Mouse (Mus musculus): ENCODE data around the gene Tmem120b. TPM values are rescaled to one million over a fixed set of nuclear protein-coding genes. Genes with fewer than 3 reads are reported as not detected.

Gene Tmem120b
- polyA plus RNA-seq, 1 experiment from 2014 or later: 19.8 TPM

- Histone ChIP-seq H3K36me3 (ENCODE audit: control insufficient read depth, insufficient read depth, low read length) (no peaks in the 10 kb centered on the region), H3K9ac (ENCODE audit: low read depth, low read length) (no peak overlapping the region), H3K4me2 (ENCODE audit: low read length) (no peak overlapping the region), H3K4me3 (ENCODE audit: low read length) (no peak overlapping the region), H3K4me1 (ENCODE audit: control insufficient read depth, insufficient read depth, low read depth, low read length) (peaks cover 7% of the 10 kb centered on the region), H3K9me3 (ENCODE audit: control insufficient read depth, low read length) (no peaks in the 10 kb centered on the region), H3K27ac (ENCODE audit: low read depth, low read length) (no peak overlapping the region), H3K27me3 (replicated peaks; ENCODE audit: control insufficient read depth, insufficient read depth, low read length) (no peaks in the 10 kb centered on the region)
- WGBS: 31% methylated on average over 7 of the region's 7 CpGs
- no peak; the same call in 1 of the 2 replicates for ATAC-seq
These were observed 46.7 kb downstream of the Tmem120b start for GRCm38 (mm10) chr5:123114924-123115323.

- Histone ChIP-seq H3K9ac (ENCODE audit: low read depth, low read length) (no peak overlapping the region), H3K4me3 (ENCODE audit: low read length) (no peak overlapping the region), H3K4me2 (ENCODE audit: low read length) (no peak overlapping the region), H3K4me1 (ENCODE audit: control insufficient read depth, insufficient read depth, low read depth, low read length) (no peaks in the 10 kb centered on the region), H3K27me3 (replicated peaks; ENCODE audit: control insufficient read depth, insufficient read depth, low read length) (no peaks in the 10 kb centered on the region), H3K9me3 (ENCODE audit: control insufficient read depth, low read length) (no peaks in the 10 kb centered on the region), H3K27ac (ENCODE audit: low read depth, low read length) (no peak overlapping the region), H3K36me3 (ENCODE audit: control insufficient read depth, insufficient read depth, low read length) (no peaks in the 10 kb centered on the region)
- 78% methylated on average over 8 of the region's 8 CpGs for WGBS
- ATAC-seq: no peak
These were observed 47.9 kb downstream of the Tmem120b start for GRCm38 (mm10) chr5:123116080-123116479.

GRCm38 (mm10) chr5:123117257-123117656 lies 49.0 kb downstream of the Tmem120b start:
- H3K27me3 ChIP-seq (replicated peaks; ENCODE audit: control insufficient read depth, insufficient read depth, low read length): no peaks in the 10 kb centered on the region
- H3K36me3 ChIP-seq (ENCODE audit: control insufficient read depth, insufficient read depth, low read length): no peaks in the 10 kb centered on the region
- no peak overlapping the region for H3K27ac ChIP-seq (ENCODE audit: low read depth, low read length)
- WGBS: 15% methylated on average over 10 of the region's 10 CpGs
- no peak overlapping the region for H3K9ac ChIP-seq (ENCODE audit: low read depth, low read length)
- peak; percentile 57; the same call in 1 of the 2 replicates for ATAC-seq
- no peaks in the 10 kb centered on the region for H3K9me3 ChIP-seq (ENCODE audit: control insufficient read depth, low read length)
- H3K4me1 ChIP-seq (ENCODE audit: control insufficient read depth, insufficient read depth, low read depth, low read length): no peaks in the 10 kb centered on the region
- H3K4me2 ChIP-seq (ENCODE audit: low read length): no peak overlapping the region
- no peak overlapping the region for H3K4me3 ChIP-seq (ENCODE audit: low read length)

- H3K36me3 ChIP-seq (ENCODE audit: control insufficient read depth, insufficient read depth, low read length): no peaks in the 10 kb centered on the region
- no peaks in the 10 kb centered on the region for H3K9me3 ChIP-seq (ENCODE audit: control insufficient read depth, low read length)
- no peak overlapping the region for H3K4me3 ChIP-seq (ENCODE audit: low read length)
- no peaks in the 10 kb centered on the region for H3K4me1 ChIP-seq (ENCODE audit: control insufficient read depth, insufficient read depth, low read depth, low read length)
- no peak overlapping the region for H3K27ac ChIP-seq (ENCODE audit: low read depth, low read length)
- no peak for ATAC-seq
- H3K4me2 ChIP-seq (ENCODE audit: low read length): no peak overlapping the region
- no peak overlapping the region for H3K9ac ChIP-seq (ENCODE audit: low read depth, low read length)
- 84% methylated on average over 8 of the region's 8 CpGs for WGBS
- no peaks in the 10 kb centered on the region for H3K27me3 ChIP-seq (replicated peaks; ENCODE audit: control insufficient read depth, insufficient read depth, low read length)
These were observed 49.6 kb downstream of the Tmem120b start for GRCm38 (mm10) chr5:123117773-123118172.

GRCm38 (mm10) chr5:123118826-123119225 lies 50.6 kb downstream of the Tmem120b start:
- H3K4me1 ChIP-seq (ENCODE audit: control insufficient read depth, insufficient read depth, low read depth, low read length): no peaks in the 10 kb centered on the region
- WGBS: 79% methylated on average over 10 of the region's 10 CpGs

GRCm38 (mm10) chr5:123120624-123121215 lies 52.5 kb downstream of the Tmem120b start:
- Histone ChIP-seq H3K9me3 (ENCODE audit: control insufficient read depth, low read length) (no peaks in the 10 kb centered on the region), H3K4me1 (ENCODE audit: control insufficient read depth, insufficient read depth, low read depth, low read length) (no peaks in the 10 kb centered on the region), H3K4me3 (ENCODE audit: low read length) (no peak overlapping the region), H3K27me3 (replicated peaks; ENCODE audit: control insufficient read depth, insufficient read depth, low read length) (no peaks in the 10 kb centered on the region), H3K4me2 (ENCODE audit: low read length) (no peak overlapping the region), H3K9ac (ENCODE audit: low read depth, low read length) (no peak overlapping the region), H3K36me3 (ENCODE audit: control insufficient read depth, insufficient read depth, low read length) (no peaks in the 10 kb centered on the region), H3K27ac (ENCODE audit: low read depth, low read length) (no peak overlapping the region)
- no peak for ATAC-seq
- 51% methylated on average over 7 of the region's 7 CpGs for WGBS

More at GRCm38 (mm10) chr5:123118826-123119225, 50.6 kb downstream of the Tmem120b start:
- no peak overlapping the region for H3K9ac ChIP-seq (ENCODE audit: low read depth, low read length)
- H3K27me3 ChIP-seq (replicated peaks; ENCODE audit: control insufficient read depth, insufficient read depth, low read length): no peaks in the 10 kb centered on the region
- no peak overlapping the region for H3K4me2 ChIP-seq (ENCODE audit: low read length)
- H3K4me3 ChIP-seq (ENCODE audit: low read length): no peak overlapping the region
- no peak for ATAC-seq
- H3K36me3 ChIP-seq (ENCODE audit: control insufficient read depth, insufficient read depth, low read length): no peaks in the 10 kb centered on the region
- H3K9me3 ChIP-seq (ENCODE audit: control insufficient read depth, low read length): no peaks in the 10 kb centered on the region
- no peak overlapping the region for H3K27ac ChIP-seq (ENCODE audit: low read depth, low read length)

GRCm38 (mm10) chr5:123122181-123122580 lies 54.0 kb downstream of the Tmem120b start:
- no peak overlapping the region for H3K9ac ChIP-seq (ENCODE audit: low read depth, low read length)
- no peaks in the 10 kb centered on the region for H3K9me3 ChIP-seq (ENCODE audit: control insufficient read depth, low read length)
- H3K36me3 ChIP-seq (ENCODE audit: control insufficient read depth, insufficient read depth, low read length): no peaks in the 10 kb centered on the region
- no peaks in the 10 kb centered on the region for H3K27me3 ChIP-seq (replicated peaks; ENCODE audit: control insufficient read depth, insufficient read depth, low read length)
- no peak overlapping the region for H3K27ac ChIP-seq (ENCODE audit: low read depth, low read length)
- no peak for ATAC-seq
- H3K4me3 ChIP-seq (ENCODE audit: low read length): no peak overlapping the region
- no peak overlapping the region for H3K4me2 ChIP-seq (ENCODE audit: low read length)
- H3K4me1 ChIP-seq (ENCODE audit: control insufficient read depth, insufficient read depth, low read depth, low read length): no peaks in the 10 kb centered on the region
- WGBS: 87% methylated on average over 4 of the region's 4 CpGs

- H3K36me3 ChIP-seq (ENCODE audit: control insufficient read depth, insufficient read depth, low read length): peaks cover 2% of the 10 kb centered on the region; the same call in 1 of the 2 replicates
- no peaks in the 10 kb centered on the region for H3K9me3 ChIP-seq (ENCODE audit: control insufficient read depth, low read length)
- H3K27ac ChIP-seq (ENCODE audit: low read depth, low read length): no peak overlapping the region
- 86% methylated on average over 6 of the region's 6 CpGs for WGBS
- H3K4me3 ChIP-seq (ENCODE audit: low read length): no peak overlapping the region
- no peak overlapping the region for H3K4me2 ChIP-seq (ENCODE audit: low read length)
- no peak for ATAC-seq
- H3K9ac ChIP-seq (ENCODE audit: low read depth, low read length): no peak overlapping the region
- no peaks in the 10 kb centered on the region for H3K27me3 ChIP-seq (replicated peaks; ENCODE audit: control insufficient read depth, insufficient read depth, low read length)
- H3K4me1 ChIP-seq (ENCODE audit: control insufficient read depth, insufficient read depth, low read depth, low read length): no peaks in the 10 kb centered on the region; the same call in 1 of the 2 replicates
These were observed 56.9 kb downstream of the Tmem120b start for GRCm38 (mm10) chr5:123125105-123125504.

GRCm38 (mm10) chr5:123125638-123126406 lies 57.6 kb downstream of the Tmem120b start:
- no peak for ATAC-seq
- no peaks in the 10 kb centered on the region; the same call in 1 of the 2 replicates for H3K4me1 ChIP-seq (ENCODE audit: control insufficient read depth, insufficient read depth, low read depth, low read length)

More at GRCm38 (mm10) chr5:123125638-123126406, 57.6 kb downstream of the Tmem120b start:
- 82% methylated on average over 15 of the region's 18 CpGs for WGBS
- peaks cover 2% of the 10 kb centered on the region; the same call in 1 of the 2 replicates for H3K36me3 ChIP-seq (ENCODE audit: control insufficient read depth, insufficient read depth, low read length)
- no peak overlapping the region for H3K27ac ChIP-seq (ENCODE audit: low read depth, low read length)
- H3K27me3 ChIP-seq (replicated peaks; ENCODE audit: control insufficient read depth, insufficient read depth, low read length): no peaks in the 10 kb centered on the region
- H3K4me3 ChIP-seq (ENCODE audit: low read length): no peak overlapping the region
- H3K9me3 ChIP-seq (ENCODE audit: control insufficient read depth, low read length): no peaks in the 10 kb centered on the region
- H3K4me2 ChIP-seq (ENCODE audit: low read length): no peak overlapping the region
- no peak overlapping the region for H3K9ac ChIP-seq (ENCODE audit: low read depth, low read length)

Measured in hindbrain, embryonic 16.5 days (tissue).